Mouse (Mus musculus) heart, embryonic 10.5 days (tissue): ENCODE data around the gene Wdr43. TPM values are rescaled to one million over a fixed set of nuclear protein-coding genes. Genes with fewer than 3 reads are reported as not detected.

Experiments used
- DNase-seq: peaks from one replicate; pipeline ENCODE4 v3.0.0-alpha.2; 2017; ENCODE audit warnings: low spot score
- H3K27ac ChIP-seq: fragments of 300-500 bp; sonication (generic); 2 replicates; pipeline ENCODE4 v1.5.1; 2016; ENCODE audit warnings: mild to moderate bottlenecking
- H3K27me3 ChIP-seq: fragments of 300-500 bp; sonication (generic); 2 replicates; pipeline ENCODE4 v1.6.1; 2016; ENCODE audit warnings: mild to moderate bottlenecking; ENCODE audit not compliant: poor library complexity, insufficient read depth, severe bottlenecking
- H3K36me3 ChIP-seq: fragments of 300-500 bp; sonication (generic); 2 replicates; pipeline ENCODE4 v1.6.1; 2016; ENCODE audit warnings: mild to moderate bottlenecking, moderate library complexity
- H3K4me1 ChIP-seq: fragments of 300-500 bp; sonication (generic); 2 replicates; pipeline ENCODE4 v1.6.1; 2016; ENCODE audit warnings: mild to moderate bottlenecking
- H3K4me3 ChIP-seq: fragments of 300-500 bp; sonication (generic); 2 replicates; pipeline ENCODE4 v1.5.1; 2016; ENCODE audit warnings: mild to moderate bottlenecking, moderate library complexity
- H3K9me3 ChIP-seq: fragments of 300-500 bp; sonication (generic); 2 replicates; pipeline ENCODE4 v1.6.1; 2016; ENCODE audit warnings: mild to moderate bottlenecking, moderate library complexity
- WGBS: fragments of 180-500 bp; shearing (Covaris S2); methylation state at CpG from one replicate; pipeline ENCODE4 v1.1.7; 2016; 5-methylcytosine and 5-hydroxymethylcytosine counted together
- polyA plus RNA-seq: library from polyadenylated mRNA; unstranded; fragments of >200 nt; fragmentation: Nextera tagmentation; extraction: Ambion mirVana; gene quantifications from 2 replicates; pipeline ENCODE4 v1.2.1, GENCODE M21; 2016

Gene Wdr43
- polyA plus RNA-seq, 1 experiment from 2014 or later = 91.9 TPM

DNA sequence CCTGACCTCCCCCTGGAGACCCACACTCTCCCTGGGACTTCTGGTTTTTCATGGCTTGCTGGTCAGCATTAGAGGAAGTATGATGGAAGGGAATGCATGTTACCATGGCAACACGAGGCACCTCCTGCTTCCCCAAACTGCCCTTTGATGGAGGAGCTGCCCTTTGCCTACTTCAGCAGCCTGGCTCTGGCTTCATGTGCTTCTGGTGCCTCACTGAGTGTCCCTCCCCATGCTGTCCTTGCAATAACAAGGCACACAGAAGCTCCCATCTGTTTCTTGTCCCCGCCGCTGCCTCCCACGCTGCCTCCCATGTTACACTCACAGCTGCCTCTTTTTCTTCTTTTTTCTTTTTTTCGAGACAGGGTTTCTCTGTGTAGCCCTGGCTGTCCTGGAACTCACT, 77.6 kb downstream of the Wdr43 start:
- H3K27me3 ChIP-seq = 0 out of 2 replicates have a peak, but pooled peaks cover 5% of the 10 kb centered on the region
- no peak for DNase-seq
- H3K4me3 ChIP-seq = no peak overlapping the region
- WGBS = 71% methylated on average over 5 of the region's 5 CpGs
- H3K36me3 ChIP-seq = 0 out of 2 replicates have a peak, but pooled peaks cover 2% of the 10 kb centered on the region
- H3K4me1 ChIP-seq = peaks cover 49% of the 10 kb centered on the region
- H3K27ac ChIP-seq = no peak overlapping the region; the same call in 1 of the 2 replicates
- H3K9me3 ChIP-seq = no peaks in the 10 kb centered on the region; the same call in 1 of the 2 replicates

DNA sequence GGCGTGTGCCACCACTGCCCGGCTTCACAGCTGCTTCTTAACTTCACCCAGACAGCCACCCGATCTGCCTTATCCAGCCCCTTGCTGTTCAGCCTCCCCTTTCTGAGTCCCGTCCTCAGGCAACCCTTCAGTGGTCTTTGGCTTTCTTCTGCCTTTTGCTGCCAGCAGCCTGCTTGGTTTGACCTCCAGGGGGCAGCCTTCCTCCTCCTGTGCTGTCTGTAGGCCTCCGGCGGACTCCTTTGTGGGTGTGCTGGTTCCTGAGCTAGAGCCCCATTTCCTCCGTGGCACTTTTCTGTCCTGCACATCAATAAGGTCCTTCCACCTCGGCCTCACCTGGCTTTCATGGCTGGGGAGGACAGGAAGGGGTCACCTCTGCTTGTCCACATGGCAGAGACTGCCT, 78.1 kb downstream of the Wdr43 start:
- 49% methylated on average over 8 of the region's 8 CpGs for WGBS
- H3K4me3 ChIP-seq = no peak overlapping the region
- no peak for DNase-seq
- H3K27me3 ChIP-seq = 0 out of 2 replicates have a peak, but pooled peaks cover 5% of the 10 kb centered on the region
- no peaks in the 10 kb centered on the region for H3K36me3 ChIP-seq
- peak overlapping the region; percentile 56; the same call in 1 of the 2 replicates for H3K27ac ChIP-seq
- H3K4me1 ChIP-seq = peaks cover 53% of the 10 kb centered on the region
- H3K9me3 ChIP-seq = no peaks in the 10 kb centered on the region

- 86% methylated on average over 8 of the region's 8 CpGs for WGBS
- 0 out of 2 replicates have a peak, but pooled peaks cover 5% of the 10 kb centered on the region for H3K27me3 ChIP-seq
- no peaks in the 10 kb centered on the region for H3K9me3 ChIP-seq
- H3K4me1 ChIP-seq = peaks cover 58% of the 10 kb centered on the region
- no peak for DNase-seq
- peak overlapping the region; percentile 79 for H3K27ac ChIP-seq
- no peak overlapping the region for H3K4me3 ChIP-seq
- no peaks in the 10 kb centered on the region for H3K36me3 ChIP-seq
Measured at GRCm38 (mm10) chr17:71695151-71695550, 79.5 kb downstream of the Wdr43 start.

DNA sequence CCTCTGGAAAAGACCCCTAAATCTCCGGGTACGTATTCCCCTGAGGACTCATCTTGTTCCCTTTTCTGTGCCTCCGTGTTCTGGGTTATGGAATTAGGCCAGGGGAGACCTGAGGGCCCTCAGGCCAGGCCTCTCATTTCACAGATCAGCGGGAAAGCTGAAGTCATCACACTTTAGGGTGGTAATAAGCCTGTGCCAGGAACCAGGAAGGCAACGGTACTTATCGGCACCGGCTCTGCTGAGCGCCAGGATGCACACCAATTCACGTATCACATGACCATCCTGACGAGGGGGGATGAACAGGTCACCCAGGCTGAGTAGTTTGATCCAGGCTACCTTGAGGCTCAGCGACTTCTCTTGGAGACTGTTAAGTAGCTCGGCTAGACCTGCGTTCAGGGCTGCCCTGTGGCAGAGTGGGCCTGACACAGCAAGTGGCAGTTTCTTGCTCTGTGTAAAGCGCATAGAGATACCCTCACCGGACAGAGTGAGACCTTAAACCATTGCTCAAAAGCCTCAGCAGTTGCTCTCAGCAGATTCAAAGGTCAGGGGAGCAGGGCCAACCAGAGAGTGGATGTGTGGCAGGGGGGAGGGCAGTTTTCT, 80.1 kb downstream of the Wdr43 start:
- H3K4me3 ChIP-seq = no peak overlapping the region
- H3K36me3 ChIP-seq = no peaks in the 10 kb centered on the region
- H3K4me1 ChIP-seq = peaks cover 53% of the 10 kb centered on the region
- no peak for DNase-seq
- H3K9me3 ChIP-seq = no peaks in the 10 kb centered on the region
- 79% methylated on average over 15 of the region's 15 CpGs for WGBS
- peak overlapping the region; percentile 79 for H3K27ac ChIP-seq
- 0 out of 2 replicates have a peak, but pooled peaks cover 5% of the 10 kb centered on the region for H3K27me3 ChIP-seq

DNA sequence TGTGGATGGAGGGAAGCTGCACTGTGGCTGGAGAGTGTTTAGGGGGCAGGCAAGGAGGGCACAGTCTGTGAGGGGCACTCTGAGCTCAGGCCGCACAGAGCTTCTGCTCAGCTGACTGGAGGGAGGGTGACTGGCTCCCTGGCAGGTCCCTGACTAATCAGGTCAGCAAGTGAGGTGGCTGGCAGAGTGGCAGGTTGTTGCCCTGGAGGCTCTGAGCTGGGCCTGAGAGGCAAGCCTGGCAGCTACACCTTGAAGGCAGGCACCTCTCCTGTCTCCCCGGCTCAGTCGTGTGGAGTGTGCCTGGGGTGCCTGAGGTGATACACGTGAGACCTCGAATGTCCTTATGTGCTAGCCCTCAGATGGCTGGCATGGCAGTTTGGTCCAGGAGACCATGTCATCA, 80.7 kb downstream of the Wdr43 start:
- WGBS = 80% methylated on average over 5 of the region's 5 CpGs
- H3K4me1 ChIP-seq = peaks cover 50% of the 10 kb centered on the region
- H3K9me3 ChIP-seq = no peaks in the 10 kb centered on the region
- H3K36me3 ChIP-seq = no peaks in the 10 kb centered on the region
- no peak overlapping the region for H3K4me3 ChIP-seq
- H3K27me3 ChIP-seq = 0 out of 2 replicates have a peak, but pooled peaks cover 5% of the 10 kb centered on the region
- DNase-seq = no peak
- H3K27ac ChIP-seq = peak overlapping the region; percentile 79

DNA sequence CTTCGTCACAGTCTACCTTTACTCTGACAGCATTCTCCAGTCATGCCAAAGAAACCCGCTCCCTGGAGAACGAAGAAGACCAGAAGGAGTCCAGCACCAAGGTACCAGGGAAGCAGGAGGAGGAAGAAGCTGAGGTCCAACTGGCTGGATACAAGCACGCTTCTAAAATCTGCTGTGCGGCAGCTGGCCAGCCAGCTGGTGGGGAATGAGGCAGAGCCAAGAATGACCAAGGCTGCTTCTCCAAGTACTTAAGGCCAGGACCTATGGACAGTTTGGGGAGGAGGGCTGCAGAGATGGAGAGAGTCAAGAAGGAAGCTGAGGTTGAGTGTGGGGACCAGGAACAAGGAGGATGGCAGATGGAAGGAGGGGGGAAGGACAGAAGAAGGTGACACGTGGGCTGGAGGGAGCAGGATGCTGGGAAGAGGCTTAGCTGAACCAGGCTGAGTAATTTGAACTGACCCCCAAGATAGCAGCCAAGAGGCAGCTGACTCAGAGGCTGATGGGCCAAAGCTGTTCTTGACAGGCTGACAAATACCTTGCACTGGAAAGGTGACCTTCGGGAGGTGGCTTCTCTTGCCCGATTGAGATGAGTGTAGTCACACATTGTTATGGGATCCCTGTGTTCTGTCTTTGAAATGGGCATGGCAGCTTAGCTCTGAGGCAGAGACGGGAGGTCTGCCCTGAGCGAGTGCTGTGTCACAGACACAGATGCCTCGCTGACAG, 82.4 kb downstream of the Wdr43 start:
- WGBS = 45% methylated on average over 11 of the region's 11 CpGs
- H3K4me1 ChIP-seq = peaks cover 48% of the 10 kb centered on the region
- H3K27me3 ChIP-seq = 0 out of 2 replicates have a peak, but pooled peaks cover 5% of the 10 kb centered on the region
- no peaks in the 10 kb centered on the region for H3K36me3 ChIP-seq
- peak; percentile 94 for DNase-seq
- H3K27ac ChIP-seq = peak overlapping the region; percentile 88
- H3K4me3 ChIP-seq = no peak overlapping the region
- no peaks in the 10 kb centered on the region for H3K9me3 ChIP-seq

DNA sequence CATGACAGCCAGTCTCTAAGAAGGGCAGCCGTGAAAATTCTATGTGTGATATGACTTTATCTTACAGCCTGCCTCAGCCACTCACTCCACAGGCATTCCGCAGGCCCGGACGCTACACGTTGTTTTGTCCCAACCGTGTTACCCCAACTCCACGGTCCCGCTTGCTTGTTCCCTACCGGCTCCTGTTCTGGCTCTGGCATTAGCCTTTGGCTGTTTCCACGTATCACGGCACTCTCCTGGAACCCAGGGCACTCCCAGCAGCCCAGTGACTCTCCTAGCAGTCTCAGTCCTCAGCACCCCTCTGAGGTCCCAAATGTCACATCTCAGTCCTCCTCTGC, 82.9 kb downstream of the Wdr43 start:
- Histone ChIP-seq H3K4me1 (peaks cover 43% of the 10 kb centered on the region), H3K36me3 (no peaks in the 10 kb centered on the region), H3K4me3 (no peak overlapping the region), H3K27me3 (0 out of 2 replicates have a peak, but pooled peaks cover 5% of the 10 kb centered on the region), H3K9me3 (no peaks in the 10 kb centered on the region), H3K27ac (peak overlapping the region; percentile 88)
- WGBS = 24% methylated on average over 11 of the region's 11 CpGs
- DNase-seq = no peak

DNA sequence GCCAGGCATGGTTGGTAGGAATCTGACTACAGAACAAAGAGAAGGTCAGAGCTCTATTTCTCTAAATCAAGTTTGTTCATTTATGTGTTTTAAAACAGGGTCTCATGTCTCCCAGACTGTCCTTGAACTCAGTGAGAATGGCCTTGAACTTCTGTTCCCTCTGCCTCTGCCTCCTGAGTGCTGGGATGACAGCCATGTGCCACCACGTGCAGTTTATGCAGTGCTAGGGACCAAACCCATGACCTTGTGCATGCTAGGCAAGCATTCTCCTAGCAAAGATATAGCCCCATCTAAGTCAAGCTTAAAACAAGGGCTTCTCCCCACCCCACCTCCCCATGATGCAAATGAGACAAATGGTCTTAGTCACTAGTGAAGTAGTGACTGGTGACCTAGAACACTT, 89.4 kb downstream of the Wdr43 start:
- Histone ChIP-seq H3K27me3 (no peaks in the 10 kb centered on the region), H3K27ac (peak overlapping the region; percentile 82), H3K9me3 (0 out of 2 replicates have a peak, but pooled peaks cover 3% of the 10 kb centered on the region), H3K4me3 (no peak overlapping the region), H3K36me3 (0 out of 2 replicates have a peak, but pooled peaks cover 3% of the 10 kb centered on the region), H3K4me1 (peaks cover 49% of the 10 kb centered on the region)
- no peak for DNase-seq
- WGBS = 47% methylated on average over 1 of the region's 1 CpGs

GRCm38 (mm10) chr17:71705550-71706480, 90.1 kb downstream of the Wdr43 start:
- Histone ChIP-seq H3K4me3 (no peak overlapping the region), H3K9me3 (0 out of 2 replicates have a peak, but pooled peaks cover 3% of the 10 kb centered on the region), H3K27me3 (no peaks in the 10 kb centered on the region), H3K27ac (peak overlapping the region; percentile 82), H3K36me3 (0 out of 2 replicates have a peak, but pooled peaks cover 3% of the 10 kb centered on the region), H3K4me1 (peaks cover 56% of the 10 kb centered on the region)
- 60% methylated on average over 14 of the region's 14 CpGs for WGBS
- DNase-seq = peak; percentile 86

GRCm38 (mm10) chr17:71707715-71708114, 92.0 kb downstream of the Wdr43 start:
- peak overlapping the region; percentile 82 for H3K27ac ChIP-seq
- H3K36me3 ChIP-seq = 0 out of 2 replicates have a peak, but pooled peaks cover 3% of the 10 kb centered on the region
- peaks cover 72% of the 10 kb centered on the region for H3K4me1 ChIP-seq
- H3K4me3 ChIP-seq = no peak overlapping the region
- 63% methylated on average over 4 of the region's 4 CpGs for WGBS
- no peak for DNase-seq
- H3K9me3 ChIP-seq = 0 out of 2 replicates have a peak, but pooled peaks cover 3% of the 10 kb centered on the region
- H3K27me3 ChIP-seq = no peaks in the 10 kb centered on the region
